Mouse (Mus musculus) limb, embryonic 14.5 days (tissue): ENCODE data around the gene Asb2. TPM values are rescaled to one million over a fixed set of nuclear protein-coding genes. Genes with fewer than 3 reads are reported as not detected.

Experiments used
- ATAC-seq: fragments of 200-750 bp; cut with Nextera tagmentation; 2 replicates; pipeline ENCODE4 v1.8.0; 2017; ENCODE audit warnings: low read depth, moderate number of reproducible peaks, moderate TSS enrichment; ENCODE audit not compliant: low FRiP score
- DNase-seq: peaks from one replicate; pipeline ENCODE4 v3.0.0-alpha.2; 2015; ENCODE audit warnings: low spot score
- H3K27ac ChIP-seq: fragments of 300-500 bp; sonication (generic); replicated peaks from 2 replicates; pipeline ENCODE4 v1.5.1; 2014; ENCODE audit warnings: low read depth, mild to moderate bottlenecking, low read length, moderate library complexity, mixed read lengths
- H3K27me3 ChIP-seq: fragments of 300-500 bp; sonication (generic); 2 replicates; pipeline ENCODE4 v1.6.1; 2014; ENCODE audit warnings: low read length, mixed read lengths; ENCODE audit not compliant: control insufficient read depth, insufficient read depth
- H3K36me3 ChIP-seq: fragments of 300-500 bp; sonication (generic); 2 replicates; pipeline ENCODE4 v1.6.1; 2014; ENCODE audit warnings: mild to moderate bottlenecking, low read length, moderate library complexity, mixed read lengths; ENCODE audit not compliant: control insufficient read depth, insufficient read depth
- H3K4me1 ChIP-seq: fragments of 300-500 bp; sonication (generic); 2 replicates; pipeline ENCODE4 v1.6.1; 2014; ENCODE audit warnings: antibody characterized with exemption, low read length, mixed read lengths; ENCODE audit not compliant: control insufficient read depth, insufficient read depth
- H3K4me2 ChIP-seq: fragments of 300-500 bp; sonication (generic); replicated peaks from 2 replicates; pipeline ENCODE4 v1.6.1; 2014; ENCODE audit warnings: low read depth, mild to moderate bottlenecking, low read length, moderate library complexity; ENCODE audit not compliant: severe bottlenecking
- H3K4me3 ChIP-seq: fragments of 300-500 bp; sonication (generic); replicated peaks from 2 replicates; pipeline ENCODE4 v1.5.1; 2014; ENCODE audit warnings: low read length
- H3K9ac ChIP-seq: fragments of 300-500 bp; sonication (generic); 2 replicates; pipeline ENCODE4 v1.6.1; 2014; ENCODE audit warnings: mild to moderate bottlenecking, low read depth, low read length, moderate library complexity; ENCODE audit not compliant: severe bottlenecking
- H3K9me3 ChIP-seq: fragments of 300-500 bp; sonication (generic); 2 replicates; pipeline ENCODE4 v1.6.1; 2016; ENCODE audit warnings: low read length; ENCODE audit not compliant: control insufficient read depth
- POLR2A ChIP-seq: fragments of 200-500 bp; IDR thresholded peaks from 2 replicates; pipeline ENCODE4 v1.8.0; 2012; ENCODE audit warnings: inconsistent platforms, mild to moderate bottlenecking, moderate library complexity, borderline replicate concordance; ENCODE audit not compliant: insufficient read depth, insufficient read length; ENCODE audit errors: extremely low read depth
- whole genome bisulfite sequencing: fragments of 180-500 bp; shearing (Covaris S2); extraction: QIAGEN DNeasy Blood & Tissue Kit; methylation state at CpG from one replicate; pipeline ENCODE4 v1.1.7; 2014; 5-methylcytosine and 5-hydroxymethylcytosine counted together
- polyA plus RNA-seq, 2 experiments: library from polyadenylated mRNA; depleted of rRNA in 1 of 2; stranded (reverse) in 1 of 2; unstranded in 1 of 2; fragments of >200 nt; fragmentation: Nextera tagmentation in 1 of 2; extraction: Ambion mirVana in 1 of 2; gene quantifications; 2 replicates each; pipeline versions ENCODE4 v1.2.1 to v1.2.3; 2012 to 2014

Gene Asb2
- polyA plus RNA-seq, 2 experiments = 11.7 to 13.8 TPM

- Histone ChIP-seq H3K36me3 (no peaks in the 10 kb centered on the region), H3K9me3 (no peaks in the 10 kb centered on the region), H3K4me3 (no peak overlapping the region), H3K27ac (no peak overlapping the region), H3K4me1 (no peaks in the 10 kb centered on the region), H3K27me3 (no peaks in the 10 kb centered on the region), H3K9ac (no peak overlapping the region), H3K4me2 (no peak overlapping the region)
- TF ChIP-seq POLR2A = no peak
- ATAC-seq (no peak), DNase-seq (no peak)
- WGBS = 80% methylated on average over 17 of the region's 17 CpGs
These were observed 5.9 kb upstream of the Asb2 start for GRCm38 (mm10) chr12:103361539-103362307.

DNA sequence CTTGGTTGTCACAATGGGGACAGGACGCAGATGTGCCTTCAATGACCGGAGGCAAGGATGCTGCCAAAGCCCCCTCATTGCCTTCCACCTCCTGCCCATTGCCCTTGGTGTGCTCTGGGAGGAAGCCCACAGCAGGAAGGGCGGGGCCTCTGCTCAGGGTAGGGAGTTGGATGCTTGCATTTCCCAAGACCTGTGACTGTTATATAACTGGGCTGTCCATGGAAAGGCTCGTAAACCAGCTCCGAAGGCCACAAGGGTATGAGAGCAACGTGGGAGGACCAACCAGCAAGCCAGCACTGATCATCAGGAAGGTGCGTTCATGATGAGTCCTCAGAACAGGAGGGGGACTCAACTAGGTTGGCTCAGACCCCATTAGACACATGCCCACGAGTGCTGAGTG is 5.0 kb upstream of the Asb2 start:
- WGBS = 76% methylated on average over 8 of the region's 8 CpGs
- Histone ChIP-seq H3K4me2 (no peak overlapping the region), H3K9ac (no peak overlapping the region), H3K36me3 (no peaks in the 10 kb centered on the region), H3K27ac (no peak overlapping the region), H3K4me3 (no peak overlapping the region), H3K27me3 (no peaks in the 10 kb centered on the region), H3K9me3 (no peaks in the 10 kb centered on the region), H3K4me1 (no peaks in the 10 kb centered on the region)
- TF ChIP-seq POLR2A = no peak
- DNase-seq (no peak), ATAC-seq (no peak)

DNA sequence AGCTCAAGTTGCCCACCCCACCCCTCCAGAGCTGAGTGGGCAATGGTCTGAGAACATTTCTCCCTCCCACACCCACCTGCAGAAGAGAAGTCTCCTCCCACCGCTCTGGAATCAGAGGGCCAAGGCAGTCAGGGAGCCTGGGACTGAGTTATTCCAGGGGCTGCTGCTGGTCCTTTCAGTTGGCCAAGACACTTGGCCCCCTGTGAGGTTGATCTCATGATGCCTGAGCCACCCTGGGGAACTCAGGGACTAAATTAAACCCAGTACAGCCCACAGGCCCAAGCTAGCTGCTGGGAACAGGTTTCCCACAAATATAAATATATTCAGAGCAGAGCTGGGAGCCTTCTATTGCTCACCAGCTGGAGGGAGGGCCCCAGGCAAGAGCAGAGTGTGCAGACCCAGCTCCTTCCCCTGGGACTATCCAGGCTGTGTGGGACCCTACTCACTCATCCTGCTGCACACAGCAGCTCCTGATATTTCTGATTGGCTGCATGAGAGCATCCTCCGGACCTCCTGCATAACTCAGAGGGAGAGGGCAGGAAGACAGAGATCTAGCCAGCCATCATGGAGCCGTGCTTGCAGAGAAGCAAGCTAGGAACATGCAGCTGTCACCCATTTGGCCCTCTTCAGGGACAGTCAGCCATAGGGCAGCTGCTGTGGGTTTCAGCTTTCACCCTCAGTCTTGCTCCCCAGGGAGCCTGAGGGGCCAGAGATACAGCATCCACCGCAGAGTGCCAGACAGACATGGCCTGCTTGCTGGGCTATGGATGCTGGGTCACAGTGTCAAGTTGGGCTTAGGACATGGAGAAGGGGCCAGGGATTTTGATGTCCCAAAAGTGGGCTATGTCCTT is 3.4 kb upstream of the Asb2 start:
- H3K36me3 ChIP-seq = no peaks in the 10 kb centered on the region
- no peak for TF ChIP-seq POLR2A
- no peaks in the 10 kb centered on the region for H3K4me1 ChIP-seq
- no peak overlapping the region for H3K27ac ChIP-seq
- H3K27me3 ChIP-seq = no peaks in the 10 kb centered on the region
- no peak overlapping the region for H3K9ac ChIP-seq
- WGBS = 44% methylated on average over 4 of the region's 4 CpGs
- no peak overlapping the region for H3K4me2 ChIP-seq
- H3K4me3 ChIP-seq = no peak overlapping the region
- peak; percentile 66 for ATAC-seq
- no peaks in the 10 kb centered on the region for H3K9me3 ChIP-seq
- DNase-seq = peak; percentile 42

DNA sequence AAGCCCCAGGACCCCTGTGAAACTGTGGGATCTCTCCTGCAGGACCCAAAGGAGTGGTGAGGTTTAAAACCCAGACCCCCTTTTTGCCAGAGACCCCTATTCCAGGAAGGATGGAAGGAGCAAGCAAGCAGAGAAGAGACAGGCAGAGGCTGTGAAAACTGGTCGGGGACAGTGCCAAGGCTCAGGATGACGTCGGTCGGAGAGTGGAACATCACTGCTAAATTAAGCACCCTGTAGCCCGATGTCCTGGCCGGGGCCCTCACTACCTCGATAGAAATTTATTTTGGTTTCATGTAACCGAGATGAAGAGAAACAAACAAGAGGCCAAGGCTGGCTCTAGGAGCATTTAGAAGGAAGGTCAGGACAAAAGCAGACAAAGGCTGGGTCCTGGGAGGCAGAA is 2.4 kb upstream of the Asb2 start:
- no peak for ATAC-seq
- 83% methylated on average over 8 of the region's 8 CpGs for WGBS
- no peak overlapping the region for H3K4me3 ChIP-seq
- no peaks in the 10 kb centered on the region for H3K27me3 ChIP-seq
- no peak for TF ChIP-seq POLR2A
- no peak overlapping the region for H3K4me2 ChIP-seq
- H3K9ac ChIP-seq = no peak overlapping the region
- no peaks in the 10 kb centered on the region for H3K36me3 ChIP-seq
- H3K27ac ChIP-seq = no peak overlapping the region
- no peaks in the 10 kb centered on the region for H3K4me1 ChIP-seq
- no peak for DNase-seq
- H3K9me3 ChIP-seq = no peaks in the 10 kb centered on the region

- 91% methylated on average over 4 of the region's 4 CpGs for WGBS
- ATAC-seq = no peak
- no peak overlapping the region for H3K4me2 ChIP-seq
These were observed 581 bp upstream of the Asb2 start for GRCm38 (mm10) chr12:103356415-103356748.

More at GRCm38 (mm10) chr12:103356415-103356748, 581 bp upstream of the Asb2 start:
- Histone ChIP-seq H3K27ac (no peak overlapping the region), H3K9ac (no peak overlapping the region), H3K4me3 (no peak overlapping the region), H3K36me3 (no peaks in the 10 kb centered on the region), H3K4me1 (no peaks in the 10 kb centered on the region), H3K27me3 (no peaks in the 10 kb centered on the region), H3K9me3 (no peaks in the 10 kb centered on the region)
- no peak for TF ChIP-seq POLR2A
- DNase-seq = no peak
